Mouse (Mus musculus) common myeloid progenitor, adult 5-6 weeks (primary cell): ENCODE data around the gene Btnl9. TPM values are rescaled to one million over a fixed set of nuclear protein-coding genes. Genes with fewer than 3 reads are reported as not detected.
A peak's percentile ranks its signal among the peaks of the same experiment; 100 is the strongest.
"Not testable (repeated sequence)": the region's sequence is repeated elsewhere in the genome, so short reads cannot be mapped to it uniquely, and the experiment has no call there.

Experiments
- ATAC-seq: replicated peaks from 2 replicates; pipeline ENCODE4 v1.8.0; 2016; ENCODE audit warnings: low read depth, mild to moderate bottlenecking, moderate TSS enrichment, inconsistent platforms; ENCODE audit not compliant: poor library complexity, severe bottlenecking
- total RNA-seq: library from RNA; stranded (forward); fragments of 200-1000, 187-1606 nt; gene quantifications from 2 replicates; pipeline ENCODE4 v1.2.3, GENCODE M21; 2017

Gene Btnl9
- total RNA-seq, 1 experiment from 2014 or later = 13.6 TPM

DNA sequence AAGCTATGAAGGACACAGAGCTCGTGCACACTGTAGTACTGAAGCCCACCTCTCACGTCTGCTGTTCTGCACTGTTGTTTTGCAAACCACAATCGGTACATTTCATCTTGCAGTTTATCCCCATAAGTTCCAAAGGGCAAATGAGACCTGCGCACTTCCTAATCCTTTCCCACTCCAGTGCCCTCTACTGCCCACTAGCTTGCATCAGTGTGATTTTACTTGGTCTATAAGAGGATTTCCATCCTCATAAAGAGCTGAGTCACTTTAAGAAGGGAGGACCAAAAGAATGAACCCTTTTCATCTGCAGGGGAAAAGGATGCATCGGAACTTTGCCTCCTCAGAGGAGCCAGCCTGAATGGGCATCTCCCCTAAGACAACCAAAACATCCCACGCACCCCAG lies 507 bp downstream of the Btnl9 start:
- peak; percentile 34 for ATAC-seq

DNA sequence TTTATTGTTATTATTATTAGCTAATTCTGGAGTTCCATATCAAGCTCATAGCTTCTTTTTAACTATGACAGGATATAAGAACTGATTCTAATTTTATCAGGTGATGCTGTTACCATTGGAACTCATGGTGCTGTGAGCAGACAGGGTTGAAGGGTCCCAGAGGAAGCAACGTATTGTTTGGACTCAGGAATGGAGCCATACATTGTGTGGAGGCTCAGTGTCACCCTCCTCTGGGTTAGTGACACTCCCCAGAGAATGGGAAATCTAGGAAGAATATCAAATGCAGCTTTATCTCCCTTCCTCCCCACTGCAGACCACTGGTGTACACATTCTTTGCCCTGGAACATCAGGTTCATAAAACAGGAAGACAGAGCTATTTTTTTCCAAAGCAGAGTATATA lies 3.8 kb downstream of the Btnl9 start:
- ATAC-seq = no peak

DNA sequence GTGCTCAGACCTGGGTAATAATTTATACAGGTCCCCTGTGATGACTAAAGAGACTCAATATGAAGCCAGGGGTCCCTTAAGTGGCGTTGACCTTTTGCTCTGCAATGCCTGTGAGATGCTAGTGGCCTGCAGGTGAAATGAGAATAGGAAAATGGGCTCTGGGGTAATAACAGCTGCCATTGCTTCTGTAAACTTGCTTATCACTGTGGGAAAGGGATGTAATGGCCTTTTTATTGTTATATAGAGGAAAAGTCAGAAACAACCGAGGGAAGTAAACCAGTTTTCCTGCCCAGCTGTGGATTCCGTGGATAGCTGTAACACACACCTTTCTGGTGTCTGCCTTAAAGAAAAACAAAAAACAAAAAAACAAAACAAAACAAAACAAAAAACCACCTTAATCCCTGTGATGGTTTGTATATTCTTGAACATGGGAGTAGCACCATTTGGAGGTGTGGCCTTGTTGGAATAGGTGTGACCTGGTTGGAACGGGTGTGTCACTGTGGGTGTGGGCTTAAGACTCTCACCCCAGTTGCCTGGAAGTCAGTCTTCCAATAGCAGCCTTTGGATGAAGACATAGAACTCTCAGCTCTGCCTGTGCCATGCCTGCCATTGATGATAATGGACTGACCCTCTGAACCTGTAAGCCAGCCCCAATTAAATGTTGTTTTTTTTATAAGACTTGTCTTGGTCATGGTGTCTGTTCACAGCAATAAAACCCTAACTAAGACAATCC lies 10.7 kb downstream of the Btnl9 start:
- not testable (repeated sequence) for ATAC-seq

DNA sequence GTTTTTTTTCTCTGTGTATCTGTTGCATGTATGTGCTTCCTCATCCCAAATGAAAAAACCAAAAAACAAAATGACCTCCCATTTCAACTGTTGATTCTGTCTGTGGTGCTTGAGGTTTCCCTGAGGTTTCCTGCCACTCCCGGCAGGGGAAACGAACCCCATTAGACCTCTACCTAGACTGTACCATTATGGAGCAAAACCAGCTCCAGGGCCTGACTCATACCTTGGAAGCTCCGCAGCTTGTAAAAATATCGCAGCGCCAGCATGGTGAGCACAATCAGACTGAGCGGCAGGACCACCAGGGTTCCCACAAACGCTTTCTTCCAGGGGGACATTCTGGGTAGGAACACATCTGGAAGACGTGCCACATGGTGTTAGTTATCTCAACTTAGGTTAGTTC lies 11.6 kb downstream of the Btnl9 start:
- ATAC-seq = peak; percentile 79

DNA sequence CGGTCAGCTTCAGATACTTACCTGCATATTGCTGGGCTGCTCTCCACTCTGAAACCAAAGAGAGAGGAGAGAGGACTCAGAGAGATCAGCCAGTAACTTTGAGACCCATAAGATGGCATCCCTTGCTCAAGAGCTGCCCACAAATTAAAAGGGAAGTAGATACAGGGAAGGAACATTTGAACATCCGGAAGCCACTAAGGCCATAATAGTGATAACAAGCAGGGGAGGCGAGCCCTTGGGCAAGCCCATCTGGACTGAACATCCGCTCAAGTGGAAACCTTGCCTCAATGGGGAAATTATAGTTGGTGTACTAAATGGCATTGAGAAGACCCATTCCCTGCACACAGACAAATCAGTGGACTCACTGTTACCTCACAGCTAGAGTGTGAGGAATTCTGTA lies 16.4 kb downstream of the Btnl9 start:
- ATAC-seq = peak; percentile 81

DNA sequence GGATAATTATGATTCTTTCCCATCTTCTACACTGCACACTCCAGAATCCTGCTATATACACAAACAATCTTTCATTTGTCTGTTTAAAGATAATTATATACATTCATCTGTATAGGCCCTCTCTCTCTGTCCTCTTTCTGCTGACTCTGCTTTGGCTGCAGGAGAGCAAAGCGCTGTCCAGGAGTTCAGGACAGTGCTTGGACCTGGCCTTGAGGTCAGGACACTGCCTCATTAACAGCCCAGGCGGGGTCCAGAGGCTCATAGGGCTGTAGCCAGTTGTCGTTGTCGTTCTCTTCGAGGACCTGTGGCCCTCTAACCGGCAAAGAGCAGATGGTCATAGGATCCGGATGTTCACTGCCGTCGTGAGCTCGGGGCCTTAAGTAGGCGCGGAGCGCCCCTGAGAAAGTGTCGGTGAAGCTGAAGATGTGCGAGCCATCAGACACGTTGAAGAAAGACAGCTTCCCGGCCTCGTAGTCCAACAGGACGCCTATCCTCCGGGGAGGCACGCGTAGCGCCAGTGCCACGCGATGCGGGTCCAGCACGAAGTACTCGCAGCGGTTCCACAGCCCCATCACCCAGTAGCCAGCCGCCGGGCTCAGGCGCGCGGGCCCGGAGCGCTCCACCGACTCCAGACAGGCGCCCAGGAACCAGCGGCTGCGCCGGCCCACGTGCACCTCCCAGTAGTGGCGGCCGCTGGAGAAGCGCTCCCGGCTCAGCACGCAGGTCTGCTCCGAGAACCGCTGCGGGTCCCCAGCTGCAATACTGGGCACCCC lies 17.9 kb downstream of the Btnl9 start:
- peak; percentile 17; the same call in 1 of the 2 replicates for ATAC-seq

DNA sequence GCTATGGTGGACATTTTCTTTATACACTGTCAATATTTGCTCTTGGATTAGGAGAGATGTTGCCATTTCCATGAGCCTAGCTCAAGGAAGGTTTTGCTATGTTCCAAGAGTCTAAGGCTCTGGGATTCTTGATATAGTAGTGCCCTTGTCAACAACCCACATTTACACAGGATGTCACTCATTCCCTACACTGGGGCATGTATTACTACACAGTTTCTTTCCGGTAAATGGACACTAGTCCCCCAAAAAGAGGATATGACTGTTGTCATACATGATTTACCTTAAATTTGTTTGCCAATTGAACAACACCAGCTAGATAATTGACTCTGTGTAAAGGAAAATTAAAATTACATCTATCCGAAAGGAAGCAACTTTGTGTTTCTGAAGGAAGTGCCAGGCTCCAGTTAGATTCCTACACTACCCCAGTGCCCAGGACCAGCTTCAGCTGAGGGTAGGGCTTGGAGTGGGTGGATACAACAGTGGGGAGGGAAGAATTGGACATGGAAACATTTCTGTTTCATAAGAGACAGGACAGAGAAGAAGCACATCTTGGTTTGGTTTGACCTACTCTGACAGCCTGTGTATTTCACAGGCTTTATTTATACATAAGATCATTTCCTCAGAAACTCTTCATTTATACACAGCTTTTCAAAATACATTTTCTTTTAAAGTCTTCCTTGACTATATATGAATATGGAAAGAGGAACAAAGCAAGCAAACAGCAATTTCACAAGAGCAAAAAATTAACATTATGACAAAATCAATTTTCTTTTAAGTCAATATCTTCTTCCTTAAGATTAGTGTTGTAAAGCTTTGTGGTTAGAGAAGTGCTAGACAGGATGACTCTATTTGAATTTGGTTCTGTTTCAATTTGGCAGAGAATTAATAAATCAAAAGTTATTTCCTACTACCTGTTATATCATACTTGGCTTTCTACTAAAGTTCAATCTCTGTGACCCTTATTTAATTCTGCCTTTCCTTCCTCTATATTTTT lies 29.8 kb downstream of the Btnl9 start:
- ATAC-seq = 0 out of 2 replicates have a peak, but pooled peaks have one; percentile 32

DNA sequence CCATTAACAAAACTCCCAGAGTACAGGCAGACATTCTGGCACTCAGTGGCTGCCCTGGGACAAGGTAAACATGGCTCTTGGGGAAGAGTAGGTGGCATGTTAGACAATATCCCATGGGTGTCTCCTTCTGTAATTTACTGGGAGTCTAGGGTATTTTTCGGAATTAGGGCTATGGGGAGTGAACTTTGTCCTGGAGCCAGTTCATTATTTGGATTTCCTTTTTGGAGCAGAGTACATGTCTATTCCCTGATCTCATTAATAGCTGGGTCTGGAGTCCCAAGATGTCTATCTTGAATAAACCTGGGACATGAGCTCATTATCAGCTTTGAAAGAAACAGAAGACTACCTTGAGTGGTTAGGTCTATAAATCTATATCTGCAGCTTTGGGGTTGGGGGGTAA lies 32.9 kb downstream of the Btnl9 start, which contains the start of gene Olfr1394:
Gene Olfr1394 (plus strand): TSS at position 301 of the 400 bp plus-strand sequence.
- ATAC-seq = no peak

DNA sequence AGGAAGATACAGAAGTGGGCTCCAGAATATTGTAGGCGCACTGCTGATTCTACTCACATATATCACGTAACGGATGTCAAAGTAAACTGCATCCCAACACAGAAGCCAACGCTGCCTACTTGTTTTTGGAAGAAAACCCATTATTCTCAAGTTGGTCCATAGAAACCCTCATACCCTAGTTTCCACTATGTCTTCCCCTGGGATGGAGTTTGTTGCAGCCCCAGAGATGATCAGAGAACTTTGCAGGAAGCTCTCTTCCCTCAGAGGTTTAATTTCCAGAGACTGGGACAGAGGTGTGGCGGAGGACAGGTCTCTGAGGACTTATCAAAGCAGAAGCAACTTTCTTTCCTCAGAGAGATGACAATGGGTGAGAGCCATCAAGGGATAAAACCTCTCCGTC lies 45.0 kb downstream of the Btnl9 start, which contains the start of gene Olfr1395:
Gene Olfr1395 (plus strand): TSS at position 301 of the 400 bp plus-strand sequence.
- ATAC-seq = no peak

DNA sequence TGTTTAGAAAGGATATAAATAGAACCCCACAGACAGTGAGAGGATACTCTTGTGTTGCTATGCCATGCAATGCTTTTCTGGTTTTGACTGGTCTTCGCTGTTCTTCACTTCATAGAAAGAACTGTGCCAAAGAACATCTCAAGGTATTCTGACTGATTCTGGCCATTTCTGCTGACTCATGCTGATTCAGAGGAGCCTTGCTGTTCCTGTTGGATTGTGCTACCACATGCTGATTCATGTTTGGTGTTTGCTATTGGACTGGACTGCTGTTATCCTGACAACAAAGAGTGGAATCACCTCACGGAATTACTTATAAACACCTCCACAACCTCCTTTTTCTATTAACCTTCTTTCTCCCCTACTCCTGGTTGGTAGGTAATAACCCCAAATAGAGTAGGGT lies 62.8 kb downstream of the Btnl9 start:
- no peak for ATAC-seq

DNA sequence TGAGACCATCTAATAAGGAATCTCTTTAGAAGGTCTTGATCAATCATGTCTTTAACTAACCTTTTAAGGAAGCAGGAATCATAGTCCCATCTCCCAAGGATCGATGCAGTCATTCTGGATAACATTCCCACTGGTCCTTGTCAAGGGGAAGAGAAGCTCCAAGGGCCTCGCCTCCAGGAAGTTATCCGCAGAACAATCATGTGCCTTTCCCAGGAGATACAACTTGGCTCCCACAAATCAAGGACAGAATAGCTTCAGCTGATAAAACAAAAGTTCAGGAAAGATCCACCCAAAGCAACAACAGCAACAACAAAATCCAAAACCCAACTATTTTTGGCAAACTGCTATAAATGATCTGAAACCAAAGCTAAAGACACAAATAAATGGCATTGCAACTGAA lies 67.3 kb downstream of the Btnl9 start:
- no peak for ATAC-seq

Other genes starting within 250 kb of the Btnl9 start
- 60.6 and 73.1 TPM in 2 replicates for gene Psme2b, start 241.0 kb downstream of the Btnl9 start, total RNA-seq
- gene Olfr56, start 208.3 kb downstream of the Btnl9 start, total RNA-seq = 3.0 and 4.1 TPM in 2 replicates
- 6.5 and 15.8 TPM in 2 replicates for gene 9930111J21Rik1, start 207.8 kb downstream of the Btnl9 start, total RNA-seq
- 1.2 and 6.7 TPM in 2 replicates for gene Gm12185, start 194.9 kb downstream of the Btnl9 start, total RNA-seq
- 11.0 and 21.7 TPM in 2 replicates for gene Tgtp1, start 193.0 kb downstream of the Btnl9 start, total RNA-seq
- gene 9930111J21Rik2, start 135.9 kb downstream of the Btnl9 start, total RNA-seq = 22.4 and 24.8 TPM in 2 replicates
- gene Tgtp2, start 123.0 kb downstream of the Btnl9 start, total RNA-seq = 190 and 320 TPM in 2 replicates
- gene Ifi47, start 110.6 kb downstream of the Btnl9 start, total RNA-seq = 58.3 and 68.1 TPM in 2 replicates
- gene Olfr1396, start 72.3 kb downstream of the Btnl9 start, total RNA-seq = not detected in 2 replicates
- gene Olfr1395, start 44.9 kb downstream of the Btnl9 start, total RNA-seq = not detected in 2 replicates
- not detected in 2 replicates for gene Olfr1394, start 32.8 kb downstream of the Btnl9 start, total RNA-seq
- 149 and 168 TPM in 2 replicates for gene Zfp62, start 16.1 kb upstream of the Btnl9 start, total RNA-seq
- gene Mgat1, start 57.0 kb upstream of the Btnl9 start, total RNA-seq = 54.5 and 81.2 TPM in 2 replicates
- not detected in 2 replicates for gene Olfr1393, start 91.1 kb upstream of the Btnl9 start, total RNA-seq
- not detected in 2 replicates for gene Olfr1392, start 98.1 kb upstream of the Btnl9 start, total RNA-seq
- not detected in 2 replicates for gene Olfr10, start 117.6 kb upstream of the Btnl9 start, total RNA-seq
- not detected in 2 replicates for gene Olfr1391, start 135.6 kb upstream of the Btnl9 start, total RNA-seq
- gene Olfr1390, start 148.0 kb upstream of the Btnl9 start, total RNA-seq = not detected in 2 replicates
- gene Olfr1389, start 235.9 kb upstream of the Btnl9 start, total RNA-seq = not detected in 2 replicates
- gene Olfr1388, start 249.5 kb upstream of the Btnl9 start, total RNA-seq = 0.05 and 0.37 TPM in 2 replicates